Mouse (Mus musculus): ENCODE measurements around the gene Ppm1l. TPM values are rescaled to one million over a fixed set of nuclear protein-coding genes. Genes with fewer than 3 reads are reported as not detected.
A peak's percentile ranks its signal among the peaks of the same experiment; 100 is the strongest.

Ppm1l gene
- polyA plus RNA-seq, 1 experiment from 2014 or later: 23.6 TPM

GRCm38 (mm10) chr3:69465751-69466150 is 149.1 kb downstream of the Ppm1l start:
- ATAC-seq (ENCODE audit: low FRiP score): no peak
- 96% methylated on average over 4 of the region's 4 CpGs for WGBS

GRCm38 (mm10) chr3:69468280-69469008 is 151.8 kb downstream of the Ppm1l start:
- Histone ChIP-seq H3K4me1 (peaks cover 32% of the 10 kb centered on the region), H3K27me3 (no peaks in the 10 kb centered on the region), H3K36me3 (replicated peaks) (no peaks in the 10 kb centered on the region), H3K9ac (no peak overlapping the region), H3K4me3 (replicated peaks) (no peak overlapping the region), H3K27ac (no peak overlapping the region), H3K4me2 (no peak overlapping the region), H3K9me3 (no peaks in the 10 kb centered on the region)
- 49% methylated on average over 9 of the region's 9 CpGs for WGBS
- no peak for ATAC-seq (ENCODE audit: low FRiP score)

More at GRCm38 (mm10) chr3:69465751-69466150, 149.1 kb downstream of the Ppm1l start:
- H3K27ac ChIP-seq: no peak overlapping the region
- H3K36me3 ChIP-seq (replicated peaks): no peaks in the 10 kb centered on the region
- no peaks in the 10 kb centered on the region for H3K27me3 ChIP-seq
- no peak overlapping the region for H3K4me2 ChIP-seq
- H3K4me1 ChIP-seq: peaks cover 29% of the 10 kb centered on the region
- H3K4me3 ChIP-seq (replicated peaks): no peak overlapping the region
- no peaks in the 10 kb centered on the region for H3K9me3 ChIP-seq
- H3K9ac ChIP-seq: no peak overlapping the region

GRCm38 (mm10) chr3:69469463-69470141 is 152.9 kb downstream of the Ppm1l start:
- peaks cover 32% of the 10 kb centered on the region for H3K4me1 ChIP-seq
- no peaks in the 10 kb centered on the region for H3K27me3 ChIP-seq
- no peaks in the 10 kb centered on the region for H3K36me3 ChIP-seq (replicated peaks)
- ATAC-seq (ENCODE audit: low FRiP score): peak; percentile 44; the same call in 1 of the 2 replicates
- H3K27ac ChIP-seq: peak overlapping the region; percentile 65
- no peak overlapping the region for H3K9ac ChIP-seq
- WGBS: 16% methylated on average over 5 of the region's 6 CpGs
- H3K9me3 ChIP-seq: no peaks in the 10 kb centered on the region
- peak overlapping the region; percentile 26; the same call in 1 of the 2 replicates for H3K4me2 ChIP-seq
- H3K4me3 ChIP-seq (replicated peaks): no peak overlapping the region

GRCm38 (mm10) chr3:69470142-69470796 is 153.6 kb downstream of the Ppm1l start:
- no peaks in the 10 kb centered on the region for H3K27me3 ChIP-seq
- H3K27ac ChIP-seq: 0 out of 2 replicates have a peak overlapping the region, but pooled peaks have one; percentile 21
- H3K9ac ChIP-seq: no peak overlapping the region
- no peaks in the 10 kb centered on the region for H3K36me3 ChIP-seq (replicated peaks)
- no peak overlapping the region for H3K4me3 ChIP-seq (replicated peaks)
- ATAC-seq (ENCODE audit: low FRiP score): peak; percentile 91
- H3K4me1 ChIP-seq: peaks cover 32% of the 10 kb centered on the region
- peak overlapping the region; percentile 26; the same call in 1 of the 2 replicates for H3K4me2 ChIP-seq
- 44% methylated on average over 11 of the region's 11 CpGs for WGBS
- no peaks in the 10 kb centered on the region for H3K9me3 ChIP-seq

- Histone ChIP-seq H3K4me2 (no peak overlapping the region), H3K9me3 (no peaks in the 10 kb centered on the region), H3K27ac (no peak overlapping the region), H3K27me3 (no peaks in the 10 kb centered on the region), H3K4me3 (replicated peaks) (no peak overlapping the region), H3K36me3 (replicated peaks) (no peaks in the 10 kb centered on the region), H3K4me1 (peaks cover 24% of the 10 kb centered on the region), H3K9ac (no peak overlapping the region)
- ATAC-seq (ENCODE audit: low FRiP score): no peak
- WGBS: 75% methylated on average over 12 of the region's 12 CpGs
These were observed 159.3 kb downstream of the Ppm1l start for GRCm38 (mm10) chr3:69475850-69476450.

GRCm38 (mm10) chr3:69479937-69480336 is 163.3 kb downstream of the Ppm1l start:
- ATAC-seq (ENCODE audit: low FRiP score): no peak
- no peaks in the 10 kb centered on the region for H3K27me3 ChIP-seq
- no peaks in the 10 kb centered on the region for H3K36me3 ChIP-seq (replicated peaks)
- no peaks in the 10 kb centered on the region for H3K9me3 ChIP-seq
- 77% methylated on average over 3 of the region's 3 CpGs for WGBS
- no peak overlapping the region for H3K4me3 ChIP-seq (replicated peaks)
- no peak overlapping the region for H3K9ac ChIP-seq
- peaks cover 29% of the 10 kb centered on the region for H3K4me1 ChIP-seq
- no peak overlapping the region for H3K4me2 ChIP-seq
- H3K27ac ChIP-seq: no peak overlapping the region

- Histone ChIP-seq H3K4me2 (no peak overlapping the region), H3K27me3 (no peaks in the 10 kb centered on the region), H3K4me1 (peaks cover 25% of the 10 kb centered on the region), H3K9ac (no peak overlapping the region), H3K9me3 (no peaks in the 10 kb centered on the region), H3K36me3 (replicated peaks) (no peaks in the 10 kb centered on the region), H3K27ac (no peak overlapping the region), H3K4me3 (replicated peaks) (no peak overlapping the region)
- ATAC-seq (ENCODE audit: low FRiP score): peak; percentile 80
- 30% methylated on average over 4 of the region's 4 CpGs for WGBS
These were observed 165.2 kb downstream of the Ppm1l start for GRCm38 (mm10) chr3:69481835-69482234.

GRCm38 (mm10) chr3:69484006-69484574 is 167.4 kb downstream of the Ppm1l start:
- WGBS: 76% methylated on average over 13 of the region's 13 CpGs
- Histone ChIP-seq H3K27me3 (no peaks in the 10 kb centered on the region), H3K9ac (no peak overlapping the region), H3K4me3 (replicated peaks) (no peak overlapping the region), H3K9me3 (no peaks in the 10 kb centered on the region), H3K27ac (no peak overlapping the region), H3K4me1 (peaks cover 17% of the 10 kb centered on the region; the same call in 1 of the 2 replicates), H3K36me3 (replicated peaks) (no peaks in the 10 kb centered on the region), H3K4me2 (no peak overlapping the region)
- no peak for ATAC-seq (ENCODE audit: low FRiP score)

GRCm38 (mm10) chr3:69484582-69484981 is 167.9 kb downstream of the Ppm1l start:
- 76% methylated on average over 4 of the region's 4 CpGs for WGBS
- Histone ChIP-seq H3K27ac (no peak overlapping the region), H3K4me3 (replicated peaks) (no peak overlapping the region), H3K4me2 (no peak overlapping the region), H3K9me3 (no peaks in the 10 kb centered on the region), H3K4me1 (peaks cover 17% of the 10 kb centered on the region; the same call in 1 of the 2 replicates), H3K27me3 (no peaks in the 10 kb centered on the region), H3K36me3 (replicated peaks) (no peaks in the 10 kb centered on the region), H3K9ac (no peak overlapping the region)
- no peak for ATAC-seq (ENCODE audit: low FRiP score)

- no peak overlapping the region for H3K4me2 ChIP-seq
- ATAC-seq (ENCODE audit: low FRiP score): no peak
- no peak overlapping the region for H3K27ac ChIP-seq
- H3K36me3 ChIP-seq (replicated peaks): no peaks in the 10 kb centered on the region
- H3K27me3 ChIP-seq: no peaks in the 10 kb centered on the region
- no peak overlapping the region for H3K4me3 ChIP-seq (replicated peaks)
- no peak overlapping the region for H3K9ac ChIP-seq
- H3K9me3 ChIP-seq: no peaks in the 10 kb centered on the region
- WGBS: 98% methylated on average over 3 of the region's 3 CpGs
- peaks cover 12% of the 10 kb centered on the region; the same call in 1 of the 2 replicates for H3K4me1 ChIP-seq
These were observed 168.7 kb downstream of the Ppm1l start for GRCm38 (mm10) chr3:69485347-69485746.

GRCm38 (mm10) chr3:69485756-69486155 is 169.1 kb downstream of the Ppm1l start:
- Histone ChIP-seq H3K4me2 (no peak overlapping the region), H3K4me3 (replicated peaks) (no peak overlapping the region), H3K4me1 (peaks cover 9% of the 10 kb centered on the region; the same call in 1 of the 2 replicates), H3K27me3 (no peaks in the 10 kb centered on the region), H3K9me3 (no peaks in the 10 kb centered on the region), H3K36me3 (replicated peaks) (no peaks in the 10 kb centered on the region), H3K27ac (no peak overlapping the region), H3K9ac (no peak overlapping the region)
- no peak for ATAC-seq (ENCODE audit: low FRiP score)
- 82% methylated on average over 2 of the region's 2 CpGs for WGBS

- H3K9me3 ChIP-seq: no peaks in the 10 kb centered on the region
- no peak overlapping the region for H3K27ac ChIP-seq
- no peaks in the 10 kb centered on the region for H3K36me3 ChIP-seq (replicated peaks)
- no peaks in the 10 kb centered on the region for H3K27me3 ChIP-seq
- H3K4me3 ChIP-seq (replicated peaks): no peak overlapping the region
- peaks cover 9% of the 10 kb centered on the region; the same call in 1 of the 2 replicates for H3K4me1 ChIP-seq
- 85% methylated on average over 6 of the region's 6 CpGs for WGBS
- no peak overlapping the region for H3K4me2 ChIP-seq
- H3K9ac ChIP-seq: no peak overlapping the region
- ATAC-seq (ENCODE audit: low FRiP score): no peak
These were observed 170.8 kb downstream of the Ppm1l start for GRCm38 (mm10) chr3:69487471-69487870.
